Mouse (Mus musculus) embryonic facial prominence, embryonic 10.5 days (tissue): ENCODE results near the gene Ankrd28. TPM values are rescaled to one million over a fixed set of nuclear protein-coding genes. Genes with fewer than 3 reads are reported as not detected.

ENCODE experiments used
- DNase-seq: peaks from one replicate; pipeline ENCODE4 v3.0.0-alpha.2; 2017; ENCODE audit warnings: low spot score
- H3K27ac ChIP-seq: fragments of 300-500 bp; sonication (generic); replicated peaks from 2 replicates; pipeline ENCODE4 v1.5.1; 2016; ENCODE audit warnings: mild to moderate bottlenecking
- H3K27me3 ChIP-seq: fragments of 300-500 bp; sonication (generic); replicated peaks from 2 replicates; pipeline ENCODE4 v1.6.1; 2016; ENCODE audit warnings: low read depth, mild to moderate bottlenecking; ENCODE audit not compliant: poor library complexity, severe bottlenecking
- H3K36me3 ChIP-seq: fragments of 300-500 bp; sonication (generic); replicated peaks from 2 replicates; pipeline ENCODE4 v1.6.1; 2016; ENCODE audit warnings: mild to moderate bottlenecking, moderate library complexity
- H3K4me1 ChIP-seq: fragments of 300-500 bp; sonication (generic); 2 replicates; pipeline ENCODE4 v1.6.1; 2016
- H3K4me3 ChIP-seq: fragments of 300-500 bp; sonication (generic); 2 replicates; pipeline ENCODE4 v1.5.1; 2016; ENCODE audit warnings: mild to moderate bottlenecking, moderate library complexity
- H3K9me3 ChIP-seq: fragments of 300-500 bp; sonication (generic); 2 replicates; pipeline ENCODE4 v1.6.1; 2016; ENCODE audit warnings: mild to moderate bottlenecking
- WGBS: fragments of 180-500 bp; shearing (Covaris S2); methylation state at CpG from one replicate; pipeline ENCODE4 v1.1.7; 2016; 5-methylcytosine and 5-hydroxymethylcytosine counted together
- polyA plus RNA-seq: library from polyadenylated mRNA; unstranded; fragments of >200 nt; fragmentation: Nextera tagmentation; extraction: Ambion mirVana; gene quantifications from 2 replicates; pipeline ENCODE4 v1.2.1, GENCODE M21; 2016

Ankrd28 gene
- polyA plus RNA-seq, 1 experiment from 2014 or later: 9.5 TPM

DNA sequence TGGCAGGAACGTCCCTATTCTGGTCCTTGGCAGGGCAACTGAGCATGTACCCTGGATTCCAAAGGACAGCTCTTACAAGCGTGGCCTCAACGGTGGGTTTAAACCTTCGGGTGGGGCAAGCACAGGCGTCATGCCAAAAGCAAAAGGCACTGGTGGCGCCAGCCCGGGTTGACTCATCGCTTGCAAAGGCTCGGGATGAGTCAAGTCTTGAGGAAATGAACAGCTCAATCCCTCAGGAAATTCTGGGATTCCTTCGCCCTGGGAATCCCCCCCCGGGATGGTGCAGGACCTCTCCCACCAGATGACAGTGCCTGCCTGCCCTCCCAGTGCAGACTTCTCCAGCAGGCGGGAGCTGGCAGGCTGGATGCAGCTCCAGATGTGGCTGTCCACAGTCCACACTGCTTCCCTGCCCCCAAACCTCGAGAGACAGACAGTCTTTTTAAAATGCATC lies 161.3 kb downstream of the Ankrd28 start:
- Histone ChIP-seq H3K4me3 (no peak overlapping the region), H3K4me1 (peaks cover 28% of the 10 kb centered on the region), H3K36me3 (peaks cover 14% of the 10 kb centered on the region), H3K9me3 (no peaks in the 10 kb centered on the region), H3K27ac (peak overlapping the region; percentile 58), H3K27me3 (no peaks in the 10 kb centered on the region)
- DNase-seq: no peak
- 81% methylated on average over 13 of the region's 13 CpGs for WGBS

GRCm38 (mm10) chr14:31668326-31668725 lies 162.1 kb downstream of the Ankrd28 start:
- Histone ChIP-seq H3K36me3 (peaks cover 14% of the 10 kb centered on the region), H3K9me3 (no peaks in the 10 kb centered on the region), H3K27me3 (no peaks in the 10 kb centered on the region), H3K4me3 (no peak overlapping the region), H3K4me1 (peaks cover 36% of the 10 kb centered on the region), H3K27ac (peak overlapping the region; percentile 61)
- DNase-seq: no peak
- 88% methylated on average over 13 of the region's 13 CpGs for WGBS

GRCm38 (mm10) chr14:31667741-31668140 lies 162.7 kb downstream of the Ankrd28 start:
- WGBS: 85% methylated on average over 6 of the region's 6 CpGs
- Histone ChIP-seq H3K27ac (peak overlapping the region; percentile 54; the same call in 1 of the 2 replicates), H3K27me3 (no peaks in the 10 kb centered on the region), H3K36me3 (peaks cover 14% of the 10 kb centered on the region), H3K4me1 (peaks cover 41% of the 10 kb centered on the region), H3K4me3 (no peak overlapping the region), H3K9me3 (no peaks in the 10 kb centered on the region)
- DNase-seq: no peak

DNA sequence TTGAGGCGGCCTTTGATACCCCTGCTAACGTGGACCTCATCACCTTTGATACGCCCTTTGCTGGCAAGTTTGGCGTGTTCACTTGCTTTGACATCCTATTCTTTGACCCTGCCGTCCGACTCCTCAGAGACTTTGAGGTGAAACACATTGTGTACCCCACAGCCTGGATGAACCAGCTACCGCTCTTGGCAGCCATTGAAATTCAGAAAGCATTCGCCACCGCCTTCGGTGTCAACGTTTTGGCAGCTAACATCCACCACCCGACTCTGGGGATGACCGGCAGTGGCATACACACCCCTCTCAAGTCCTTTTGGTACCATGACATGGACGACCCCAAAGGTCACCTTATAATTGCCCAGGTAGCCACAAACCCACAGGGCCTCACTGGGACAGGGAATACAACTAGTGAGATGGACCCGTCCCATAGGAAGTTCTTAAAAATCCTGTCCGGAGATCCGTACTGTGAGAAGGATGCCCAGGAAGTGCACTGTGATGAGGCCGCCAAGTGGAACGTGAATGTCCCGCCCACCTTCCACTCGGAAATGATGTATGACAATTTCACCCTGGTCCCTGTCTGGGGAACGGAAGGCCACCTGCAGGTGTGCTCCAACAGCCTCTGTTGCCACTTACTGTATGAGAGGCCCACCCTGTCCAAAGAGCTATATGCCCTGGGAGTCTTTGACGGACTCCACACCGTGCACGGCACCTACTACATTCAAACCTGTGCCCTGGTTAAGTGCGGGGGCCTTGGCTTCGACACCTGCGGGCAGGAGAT lies 163.3 kb downstream of the Ankrd28 start:
- Histone ChIP-seq H3K27ac (0 out of 2 replicates have a peak overlapping the region, but pooled peaks have one; percentile 54), H3K4me1 (peaks cover 48% of the 10 kb centered on the region), H3K27me3 (no peaks in the 10 kb centered on the region), H3K36me3 (peaks cover 14% of the 10 kb centered on the region), H3K9me3 (no peaks in the 10 kb centered on the region), H3K4me3 (no peak overlapping the region)
- no peak for DNase-seq
- 96% methylated on average over 28 of the region's 28 CpGs for WGBS

GRCm38 (mm10) chr14:31665566-31665940 lies 164.9 kb downstream of the Ankrd28 start:
- peaks cover 58% of the 10 kb centered on the region for H3K4me1 ChIP-seq
- H3K27me3 ChIP-seq: no peaks in the 10 kb centered on the region
- H3K36me3 ChIP-seq: peaks cover 14% of the 10 kb centered on the region
- 81% methylated on average over 4 of the region's 4 CpGs for WGBS
- H3K9me3 ChIP-seq: no peaks in the 10 kb centered on the region
- H3K27ac ChIP-seq: 0 out of 2 replicates have a peak overlapping the region, but pooled peaks have one; percentile 36
- DNase-seq: no peak
- H3K4me3 ChIP-seq: no peak overlapping the region

GRCm38 (mm10) chr14:31664903-31665565 lies 165.4 kb downstream of the Ankrd28 start:
- H3K27me3 ChIP-seq: no peaks in the 10 kb centered on the region
- WGBS: 72% methylated on average over 12 of the region's 12 CpGs
- no peaks in the 10 kb centered on the region for H3K9me3 ChIP-seq
- H3K4me1 ChIP-seq: peaks cover 60% of the 10 kb centered on the region
- peak overlapping the region; percentile 36; the same call in 1 of the 2 replicates for H3K27ac ChIP-seq
- no peak for DNase-seq
- peaks cover 14% of the 10 kb centered on the region for H3K36me3 ChIP-seq
- no peak overlapping the region for H3K4me3 ChIP-seq

GRCm38 (mm10) chr14:31664100-31664902 lies 166.2 kb downstream of the Ankrd28 start:
- DNase-seq: no peak
- Histone ChIP-seq H3K9me3 (no peaks in the 10 kb centered on the region), H3K27me3 (no peaks in the 10 kb centered on the region), H3K27ac (peak overlapping the region; percentile 94; the same call in 1 of the 2 replicates), H3K4me3 (no peak overlapping the region), H3K4me1 (peaks cover 60% of the 10 kb centered on the region), H3K36me3 (peaks cover 14% of the 10 kb centered on the region)
- WGBS: 82% methylated on average over 18 of the region's 18 CpGs

DNA sequence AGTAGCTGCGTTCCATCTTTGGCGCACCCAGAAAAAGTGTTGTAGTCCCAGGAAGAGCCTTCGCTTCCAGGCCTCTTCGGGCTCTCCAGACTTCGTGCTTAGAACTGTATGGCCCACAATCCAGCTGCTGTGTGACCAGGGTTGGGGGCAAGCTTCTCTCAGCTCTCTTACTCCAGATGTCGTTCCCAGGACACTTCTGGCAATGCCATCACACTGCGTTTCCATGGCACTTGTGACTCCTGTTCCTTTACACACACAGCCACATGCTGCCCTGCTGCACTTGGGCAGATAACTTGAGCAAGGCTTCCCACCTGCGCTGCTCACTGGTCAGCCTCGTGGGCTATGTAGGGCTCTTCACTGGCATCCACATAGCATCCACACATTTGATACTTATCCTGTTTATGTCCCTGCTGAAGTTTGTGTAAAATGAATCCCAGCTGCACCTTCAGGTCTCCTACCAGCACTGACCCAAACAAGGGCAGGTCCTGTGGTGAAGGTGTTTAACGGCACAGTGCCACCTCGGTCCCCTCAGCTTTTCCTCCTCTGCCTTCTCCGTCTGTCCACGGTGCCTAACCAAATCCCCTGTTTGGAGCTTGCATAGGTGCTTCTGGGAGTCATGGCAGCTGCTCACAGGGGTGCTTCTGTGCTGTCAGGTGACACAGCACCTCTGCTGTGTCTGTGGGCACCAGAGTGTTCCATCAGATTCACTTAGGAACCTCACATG lies 166.9 kb downstream of the Ankrd28 start:
- Histone ChIP-seq H3K27ac (peak overlapping the region; percentile 94), H3K36me3 (peaks cover 14% of the 10 kb centered on the region), H3K27me3 (no peaks in the 10 kb centered on the region), H3K4me1 (peaks cover 58% of the 10 kb centered on the region), H3K4me3 (no peak overlapping the region), H3K9me3 (no peaks in the 10 kb centered on the region)
- 89% methylated on average over 13 of the region's 13 CpGs for WGBS
- no peak for DNase-seq

- no peaks in the 10 kb centered on the region for H3K27me3 ChIP-seq
- H3K36me3 ChIP-seq: peaks cover 12% of the 10 kb centered on the region
- H3K27ac ChIP-seq: peak overlapping the region; percentile 94
- peak; percentile 51 for DNase-seq
- WGBS: 29% methylated on average over 9 of the region's 9 CpGs
- no peaks in the 10 kb centered on the region for H3K9me3 ChIP-seq
- H3K4me3 ChIP-seq: peak overlapping the region; percentile 55
- H3K4me1 ChIP-seq: peaks cover 63% of the 10 kb centered on the region
Observed at GRCm38 (mm10) chr14:31662555-31663211, 167.8 kb downstream of the Ankrd28 start.

- no peaks in the 10 kb centered on the region for H3K27me3 ChIP-seq
- H3K27ac ChIP-seq: peak overlapping the region; percentile 94
- no peaks in the 10 kb centered on the region for H3K9me3 ChIP-seq
- peaks cover 5% of the 10 kb centered on the region for H3K36me3 ChIP-seq
- H3K4me3 ChIP-seq: peak overlapping the region; percentile 55
- peaks cover 69% of the 10 kb centered on the region for H3K4me1 ChIP-seq
- WGBS: 6% methylated on average over 44 of the region's 44 CpGs
- peak; percentile 89 for DNase-seq
Observed at GRCm38 (mm10) chr14:31661671-31662554, 168.5 kb downstream of the Ankrd28 start.
